Mouse (Mus musculus) ES-E14 (cell line): ENCODE data around the gene Kitl.

Source experiments
- CHD2 ChIP-seq: IDR thresholded peaks from 2 replicates; pipeline ENCODE4 v1.6.1; 2014; ENCODE audit warnings: mild to moderate bottlenecking, low read depth, low read length, inconsistent platforms
- HCFC1 ChIP-seq: IDR thresholded peaks from 2 replicates; pipeline ENCODE4 v1.6.1; 2012; ENCODE audit warnings: low read length, inconsistent platforms, borderline replicate concordance; ENCODE audit not compliant: insufficient read depth
- MAFK ChIP-seq: IDR thresholded peaks from 2 replicates; pipeline ENCODE4 v1.6.1; 2014; ENCODE audit warnings: mild to moderate bottlenecking, low read depth, low read length, inconsistent platforms; ENCODE audit not compliant: insufficient read depth
- ZNF384 ChIP-seq: IDR thresholded peaks from 2 replicates; pipeline ENCODE4 v1.6.1; 2012; ENCODE audit warnings: low read depth, low read length, inconsistent platforms

- no peak for TF ChIP-seq HCFC1
- TF ChIP-seq MAFK = no peak
- no peak for TF ChIP-seq ZNF384
- TF ChIP-seq CHD2 = no peak
Measured at GRCm38 (mm10) chr10:100010291-100010690, 5.1 kb upstream of the Kitl start.
